24 mouse cellular contexts compared by ENCODE assay signal in the genomic region with DNA sequence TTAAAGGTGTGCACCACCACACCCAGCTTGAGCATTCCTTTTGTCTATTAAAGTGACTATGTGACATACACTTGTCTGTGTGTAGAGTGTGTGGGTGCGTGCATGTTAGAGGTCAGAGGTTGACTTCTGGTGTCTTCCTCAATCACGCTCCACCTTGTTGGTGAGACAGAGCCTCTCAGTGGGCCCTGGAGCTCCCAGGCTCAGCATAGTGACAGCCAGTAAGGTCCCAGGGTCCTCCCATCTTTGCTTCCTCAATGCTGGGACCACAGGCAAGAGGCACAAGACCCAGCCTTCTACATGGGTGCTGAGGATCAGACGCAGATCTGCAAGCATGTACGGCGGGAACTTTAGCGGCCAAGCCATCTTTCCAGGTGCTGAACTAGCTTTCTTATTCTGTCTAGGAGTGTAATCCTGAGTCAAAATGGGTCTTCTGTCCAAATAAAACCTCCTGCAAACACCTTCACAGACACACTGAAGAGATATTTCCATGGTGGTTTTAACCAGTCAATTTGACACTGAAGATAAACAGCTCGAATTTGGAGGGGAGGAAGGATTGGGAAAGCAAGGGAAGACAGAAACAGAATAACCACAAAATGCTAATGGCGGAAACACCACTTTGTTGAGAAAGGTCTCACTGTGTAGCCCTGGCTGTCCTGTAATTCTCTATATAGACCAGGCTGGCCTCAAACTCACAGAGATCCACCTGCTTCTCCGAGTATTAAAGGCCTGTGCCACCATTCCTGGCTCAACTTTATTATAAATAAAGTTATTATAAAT. TPM values are rescaled to one million over a fixed set of nuclear protein-coding genes. Genes with fewer than 3 reads are reported as not detected.
"Had no signal": no experiment of that assay in that cellular context is flagged by ENCODE, and none has a peak within 500 bp of the region (broad histone marks: within the 10 kb centered on the region; RNA-seq: fewer than 3 reads in every experiment).

No protein-coding gene starts in this region.

- H3K9me3 ChIP-seq: kidney, embryonic 15.5 days; limb, embryonic 10.5 days; limb, embryonic 13.5 days; megakaryocyte, embryonic 14.5 days; midbrain, embryonic 10.5 days; neural tube, embryonic 12.5 days; neural tube, embryonic 15.5 days had no signal

- DNase-seq: kidney, adult 8-10 months; kidney, postnatal 10 days; kidney, postnatal 36 days; lung, adult 2 months; lung, postnatal 14 days; lung, postnatal 4 days; midbrain, embryonic 14.5 days; right cerebral cortex, adult 18-20 months; right cerebral cortex, postnatal 14 days; right cerebral cortex, postnatal 4 days; thymus, adult 2 months; thymus, postnatal 14 days; thymus, postnatal 4 days had no signal

- H3K36me3 ChIP-seq: kidney, embryonic 15.5 days; limb, embryonic 10.5 days; limb, embryonic 13.5 days; midbrain, embryonic 10.5 days; neural tube, embryonic 12.5 days; neural tube, embryonic 15.5 days had no signal

- H3K27ac ChIP-seq: kidney, embryonic 15.5 days; limb, embryonic 10.5 days; limb, embryonic 13.5 days; liver, embryonic 14.5 days; midbrain, embryonic 10.5 days; neural tube, embryonic 12.5 days; neural tube, embryonic 15.5 days; stomach, postnatal 0 days had no signal

- H3K4me2 ChIP-seq: kidney, embryonic 15.5 days; limb, embryonic 13.5 days; neural tube, embryonic 12.5 days; neural tube, embryonic 15.5 days had no signal

- H3K4me1 ChIP-seq: kidney, embryonic 15.5 days; limb, embryonic 10.5 days; limb, embryonic 13.5 days; midbrain, embryonic 10.5 days; neural tube, embryonic 12.5 days; neural tube, embryonic 15.5 days had no signal

- H3K27me3 ChIP-seq: kidney, embryonic 15.5 days; limb, embryonic 13.5 days; megakaryocyte, embryonic 14.5 days; neural tube, embryonic 12.5 days; neural tube, embryonic 15.5 days had no signal

- H3K9ac ChIP-seq: kidney, embryonic 15.5 days; limb, embryonic 13.5 days; liver, embryonic 14.5 days; neural tube, embryonic 12.5 days; neural tube, embryonic 15.5 days had no signal

- H3K4me3 ChIP-seq: kidney, embryonic 15.5 days; limb, embryonic 10.5 days; limb, embryonic 13.5 days; megakaryocyte, embryonic 14.5 days; midbrain, embryonic 10.5 days; neural tube, embryonic 12.5 days; neural tube, embryonic 15.5 days had no signal

RNA-seq across cellular contexts. Expression of a gene that starts 7.8 kb away (rescaled TPM):
- total RNA-seq: layer of hippocampus, adult 18-20 months; liver, adult 2 months had no signal
- polyA plus RNA-seq: liver, adult 2 months; liver, embryonic 14.5 days; neural tube, embryonic 12.5 days had no signal
